ENCODE assay signal across 30 mouse cellular contexts in genomic region chr10:84310653-84311052, GRCm38 (mm10).
"Had no signal": no experiment of that assay in that cellular context is flagged by ENCODE, and none has a peak within 500 bp of the region (broad histone marks: within the 10 kb centered on the region; RNA-seq: fewer than 3 reads in every experiment).

No protein-coding gene starts in this region.

- H3K27me3 ChIP-seq: limb, embryonic 12.5 days; limb, embryonic 13.5 days; limb, embryonic 15.5 days; liver, embryonic 12.5 days; liver, embryonic 13.5 days; liver, embryonic 15.5 days; lung, embryonic 15.5 days; midbrain, embryonic 12.5 days; midbrain, embryonic 13.5 days; midbrain, embryonic 15.5 days; neural tube, embryonic 12.5 days had no signal

- H3K4me1 ChIP-seq: limb, embryonic 10.5 days; limb, embryonic 12.5 days; limb, embryonic 13.5 days; limb, embryonic 15.5 days; liver, embryonic 12.5 days; liver, embryonic 13.5 days; liver, embryonic 15.5 days; lung, embryonic 15.5 days; megakaryocyte, embryonic 14.5 days; midbrain, embryonic 10.5 days; midbrain, embryonic 12.5 days; midbrain, embryonic 13.5 days; midbrain, embryonic 15.5 days; neural tube, embryonic 12.5 days had no signal

- H3K36me3 ChIP-seq: limb, embryonic 10.5 days; limb, embryonic 12.5 days; limb, embryonic 13.5 days; limb, embryonic 15.5 days; liver, embryonic 12.5 days; liver, embryonic 13.5 days; liver, embryonic 15.5 days; lung, embryonic 15.5 days; midbrain, embryonic 10.5 days; midbrain, embryonic 12.5 days; midbrain, embryonic 13.5 days; midbrain, embryonic 15.5 days; neural tube, embryonic 12.5 days had no signal

- DNase-seq: left cerebral cortex, postnatal 4 days; liver; liver, embryonic 13.5 days; liver, postnatal 0 days; lung, adult 18-20 months; lung, adult 2 months; lung, embryonic 14.5 days; lung, postnatal 10 days; lung, postnatal 14 days; lung, postnatal 36 days; lung, postnatal 4 days had no signal

- H3K4me3 ChIP-seq: left cerebral cortex, adult 2 months; limb, embryonic 10.5 days; limb, embryonic 12.5 days; limb, embryonic 13.5 days; limb, embryonic 15.5 days; liver, embryonic 12.5 days; liver, embryonic 13.5 days; liver, embryonic 15.5 days; lung, embryonic 15.5 days; megakaryocyte, embryonic 14.5 days; midbrain, embryonic 10.5 days; midbrain, embryonic 12.5 days; midbrain, embryonic 13.5 days; midbrain, embryonic 15.5 days; neural tube, embryonic 12.5 days had no signal

- H3K9ac ChIP-seq: limb, embryonic 12.5 days; limb, embryonic 13.5 days; limb, embryonic 15.5 days; liver, embryonic 12.5 days; liver, embryonic 13.5 days; liver, embryonic 14.5 days; liver, embryonic 15.5 days; liver, postnatal 0 days; lung, embryonic 14.5 days; lung, embryonic 15.5 days; midbrain, embryonic 12.5 days; midbrain, embryonic 13.5 days; midbrain, embryonic 15.5 days; neural tube, embryonic 12.5 days had no signal

- H3K27ac ChIP-seq: left cerebral cortex, adult 2 months; limb, embryonic 10.5 days; limb, embryonic 12.5 days; limb, embryonic 13.5 days; limb, embryonic 15.5 days; liver, embryonic 12.5 days; liver, embryonic 13.5 days; liver, embryonic 14.5 days; liver, embryonic 15.5 days; lung, embryonic 15.5 days; macrophage; midbrain, embryonic 10.5 days; midbrain, embryonic 12.5 days; midbrain, embryonic 13.5 days; midbrain, embryonic 15.5 days; neural tube, embryonic 12.5 days had no signal

- H3K9me3 ChIP-seq: limb, embryonic 10.5 days; limb, embryonic 12.5 days; limb, embryonic 13.5 days; limb, embryonic 15.5 days; liver, embryonic 12.5 days; liver, embryonic 13.5 days; liver, embryonic 15.5 days; lung, embryonic 15.5 days; megakaryocyte, embryonic 14.5 days; midbrain, embryonic 10.5 days; midbrain, embryonic 12.5 days; midbrain, embryonic 13.5 days; midbrain, embryonic 15.5 days; neural tube, embryonic 12.5 days had no signal

- ATAC-seq: liver, embryonic 12.5 days; liver, postnatal 0 days; lung, postnatal 0 days; midbrain, embryonic 13.5 days; midbrain, embryonic 15.5 days; midbrain, embryonic 16.5 days had no signal

- H3K4me2 ChIP-seq: limb, embryonic 12.5 days; limb, embryonic 13.5 days; limb, embryonic 15.5 days; liver, embryonic 11.5 days; liver, embryonic 12.5 days; liver, embryonic 13.5 days; liver, embryonic 15.5 days; lung, embryonic 14.5 days; lung, embryonic 15.5 days; midbrain, embryonic 12.5 days; midbrain, embryonic 13.5 days; midbrain, embryonic 15.5 days; neural tube, embryonic 12.5 days had no signal
